Mouse (Mus musculus) frontal cortex, postnatal 25 days (tissue): ENCODE results near the gene Zfp799.
A peak's percentile ranks its signal among the peaks of the same experiment; 100 is the strongest.
"Not testable (repeated sequence)": the region's sequence is repeated elsewhere in the genome, so short reads cannot be mapped to it uniquely, and the experiment has no call there.

Source experiments
- DNase-seq, 2 experiments: peaks; one replicate each; pipeline ENCODE4 v3.0.0; 2022; ENCODE audit warnings: low spot score in 2 of 2

Zfp799 gene

DNA sequence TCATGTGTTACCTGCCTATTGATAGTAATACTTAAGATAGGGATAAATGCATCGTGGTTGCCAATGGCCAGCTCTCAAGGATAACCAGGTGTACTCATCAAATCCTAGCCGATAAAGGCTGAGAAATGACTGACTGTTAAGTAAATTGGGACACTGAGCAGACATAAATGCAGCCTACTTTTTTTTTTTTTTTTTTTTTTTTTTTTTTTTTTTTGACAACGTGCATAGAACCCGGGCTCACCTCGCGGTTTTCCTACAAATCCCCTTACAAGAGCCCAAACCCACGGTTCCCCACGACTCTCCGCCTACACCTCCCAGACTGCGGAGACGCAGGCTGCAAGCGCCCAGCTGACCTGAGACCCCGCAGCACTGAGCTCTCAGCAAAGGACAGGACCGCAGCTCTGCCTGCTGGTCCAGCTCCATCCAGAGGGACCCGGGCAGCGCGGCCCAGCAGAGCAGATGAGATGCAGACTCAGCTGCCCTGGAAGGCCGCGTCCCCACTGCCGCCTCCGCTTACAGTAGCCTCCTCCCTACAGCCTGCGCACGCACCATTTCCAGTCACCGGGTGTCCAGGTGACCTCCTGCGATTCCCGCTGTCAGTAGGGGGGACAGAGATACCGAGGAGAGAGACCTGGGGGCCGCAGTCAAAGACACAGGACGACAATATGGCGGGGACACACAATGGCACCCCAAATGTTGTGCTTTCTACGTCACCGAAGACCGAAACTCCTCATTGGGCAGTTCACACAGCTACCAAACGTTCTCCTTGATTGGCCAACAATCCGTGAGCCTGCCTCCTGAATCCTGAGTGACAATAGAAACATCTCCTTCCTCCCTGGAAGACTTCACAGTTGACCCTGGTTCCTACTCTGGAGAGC is at the start of gene Zfp799:
Zfp799 (minus strand) TSS at position 722 of the 878 bp plus-strand sequence.
- peak; percentile 48 to 74 for DNase-seq

GRCm38 (mm10) chr17:32878773-32879172 is 48.7 kb upstream of the Zfp799 start:
- DNase-seq, result no peak

DNA sequence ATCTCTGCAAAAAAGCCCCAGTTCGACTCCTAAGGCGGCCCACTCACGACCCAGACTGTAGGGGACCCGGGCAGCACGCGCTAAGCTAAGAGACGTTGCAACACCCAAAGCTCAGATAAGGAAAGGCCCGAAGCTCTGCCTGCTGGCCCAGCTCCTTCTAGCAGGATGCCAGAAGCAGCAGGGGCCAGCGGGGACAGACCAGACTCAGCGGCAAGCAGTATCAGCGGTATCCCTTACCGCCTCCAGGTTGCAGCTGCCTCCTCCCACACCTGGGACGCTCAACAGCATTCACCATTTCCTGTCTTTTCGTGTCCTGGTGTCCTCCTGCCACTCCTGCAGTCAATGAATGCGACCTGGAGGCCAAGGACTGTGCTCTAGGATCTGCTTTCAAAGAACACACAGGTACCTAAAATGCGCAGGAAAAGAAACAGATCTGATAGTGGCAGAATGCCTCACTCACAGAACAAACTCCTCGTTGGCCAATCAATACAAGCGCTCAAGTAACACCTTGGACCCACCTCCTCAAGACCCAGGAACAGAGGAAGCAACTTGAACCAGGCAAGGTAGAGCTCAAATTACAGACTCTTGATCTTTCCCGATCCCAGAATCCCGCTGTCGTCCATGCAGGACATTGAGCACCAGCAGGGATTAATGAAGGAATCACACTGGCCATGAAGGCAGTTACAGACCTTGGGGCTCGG is 47.6 kb upstream of the Zfp799 start:
- no peak for DNase-seq

- DNase-seq, result no peak
Measured at GRCm38 (mm10) chr17:32872696-32873095, 42.6 kb upstream of the Zfp799 start.

GRCm38 (mm10) chr17:32872091-32872490 is 42.0 kb upstream of the Zfp799 start:
- no peak for DNase-seq

DNA sequence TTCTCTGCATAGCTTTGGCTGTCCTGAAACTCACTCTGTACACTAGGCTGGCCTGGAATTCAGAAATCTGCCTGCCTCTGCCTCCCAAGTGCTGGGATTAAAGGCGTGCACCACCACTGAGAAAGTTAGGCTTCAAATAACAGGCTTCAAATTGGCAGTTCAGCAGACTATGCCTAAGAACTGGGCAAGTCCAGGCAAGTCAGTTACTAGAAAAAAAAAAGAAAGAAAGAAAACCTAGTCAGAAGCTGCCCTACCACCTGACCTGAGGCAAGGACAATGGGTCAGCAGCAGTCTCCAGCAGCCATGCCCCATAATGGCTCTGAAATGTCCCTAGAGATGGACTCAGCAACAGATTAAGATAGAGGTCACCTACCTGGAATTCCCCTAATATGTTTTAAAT is 41.4 kb upstream of the Zfp799 start:
- no peak for DNase-seq

DNA sequence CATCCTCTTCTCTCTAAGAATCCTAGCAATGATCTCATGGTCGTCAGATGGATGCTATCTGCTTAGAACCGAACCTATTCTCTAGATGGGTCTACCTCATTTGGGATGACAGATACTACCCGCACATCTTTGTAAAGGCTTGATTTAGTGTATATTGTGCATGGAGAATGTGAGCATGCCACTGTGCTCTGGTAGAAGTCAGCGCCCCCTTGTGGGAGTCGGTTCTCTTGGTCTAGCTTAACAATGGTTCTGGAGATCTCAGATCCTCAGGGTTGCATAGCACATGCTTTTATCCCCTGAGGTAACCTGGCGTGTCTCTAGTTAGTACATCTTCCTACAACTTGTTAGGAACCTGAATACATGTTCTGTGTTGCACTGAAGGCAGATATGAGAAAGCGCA is 37.2 kb upstream of the Zfp799 start:
- not testable (repeated sequence) for DNase-seq

DNA sequence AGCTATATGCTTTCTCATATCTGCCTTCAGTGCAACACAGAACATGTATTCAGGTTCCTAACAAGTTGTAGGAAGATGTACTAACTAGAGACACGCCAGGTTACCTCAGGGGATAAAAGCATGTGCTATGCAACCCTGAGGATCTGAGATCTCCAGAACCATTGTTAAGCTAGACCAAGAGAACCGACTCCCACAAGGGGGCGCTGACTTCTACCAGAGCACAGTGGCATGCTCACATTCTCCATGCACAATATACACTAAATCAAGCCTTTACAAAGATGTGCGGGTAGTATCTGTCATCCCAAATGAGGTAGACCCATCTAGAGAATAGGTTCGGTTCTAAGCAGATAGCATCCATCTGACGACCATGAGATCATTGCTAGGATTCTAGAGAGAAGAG is 26.7 kb upstream of the Zfp799 start:
- not testable (repeated sequence) for DNase-seq

- no peak for DNase-seq
Measured at GRCm38 (mm10) chr17:32851581-32851980, 21.5 kb upstream of the Zfp799 start.

- DNase-seq, result no peak
Measured at GRCm38 (mm10) chr17:32841388-32841787, 11.3 kb upstream of the Zfp799 start.

- no peak for DNase-seq
Measured at GRCm38 (mm10) chr17:32839083-32839802, 9.2 kb upstream of the Zfp799 start.

DNA sequence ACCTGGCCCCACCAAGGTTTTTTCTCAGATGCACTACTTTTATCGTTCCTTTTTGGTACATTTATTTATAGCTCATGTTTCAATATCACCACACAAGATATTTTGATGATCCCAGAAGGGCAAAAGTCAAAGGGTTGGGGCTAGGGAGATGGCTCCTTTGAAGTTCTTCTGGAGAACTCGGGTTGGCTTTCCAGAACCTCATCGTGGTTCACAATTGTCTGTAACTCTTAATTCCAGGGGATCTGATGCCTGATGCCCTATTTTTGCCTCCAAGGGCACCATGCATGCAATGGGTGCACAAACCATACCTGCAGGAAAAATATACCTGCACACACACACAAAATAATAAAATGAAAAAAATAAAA is 339 bp upstream of the Zfp799 start:
- no peak for DNase-seq

GRCm38 (mm10) chr17:32816074-32816784 is 13.8 kb downstream of the Zfp799 start:
- DNase-seq, result no peak

- no peak for DNase-seq
Measured at GRCm38 (mm10) chr17:32814136-32814535, 15.9 kb downstream of the Zfp799 start.

GRCm38 (mm10) chr17:32810648-32811047 is 19.4 kb downstream of the Zfp799 start:
- no peak for DNase-seq

DNA sequence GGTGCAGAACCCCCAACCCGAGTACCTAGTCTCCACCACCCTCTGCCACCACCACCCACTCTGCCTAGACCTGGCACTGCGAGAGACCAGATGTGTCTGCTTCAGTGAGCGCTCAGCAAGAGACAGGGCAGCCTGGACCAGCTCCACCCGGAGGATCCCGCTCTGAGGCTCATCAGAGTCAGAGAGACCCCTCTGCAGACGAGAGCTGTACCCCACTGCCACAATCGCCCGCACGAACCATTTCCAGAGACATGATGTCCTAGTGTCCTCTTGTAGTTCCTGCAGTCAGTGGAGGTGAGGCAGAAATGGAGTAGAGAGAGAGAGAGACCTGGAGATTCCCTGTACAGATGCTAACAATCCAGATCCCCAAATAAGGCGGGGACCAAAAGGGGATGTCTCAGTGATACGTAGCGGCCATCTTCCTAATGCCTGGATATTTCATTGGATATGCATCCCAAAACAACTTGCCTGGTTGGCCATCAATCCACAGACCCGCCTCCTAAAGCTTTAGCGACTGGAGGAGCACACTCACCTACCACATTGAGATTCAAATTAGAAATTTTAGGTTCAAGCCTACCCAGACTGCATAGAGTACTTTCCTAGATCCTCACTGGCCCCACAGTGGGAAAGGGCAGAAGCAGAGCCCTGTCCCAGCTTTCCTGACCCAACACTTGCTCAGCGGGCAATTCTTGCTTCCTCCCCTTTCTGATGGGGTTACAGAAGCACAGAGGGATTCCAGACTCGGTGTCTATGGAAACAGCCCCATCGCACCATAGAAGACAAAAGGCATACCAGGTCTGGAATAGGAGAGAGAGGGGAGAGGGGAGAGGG is 20.3 kb downstream of the Zfp799 start, which contains the start of gene Zfp811:
Zfp811 (minus strand) TSS at position 388 of the 831 bp plus-strand sequence.
- peak; percentile 17 to 42 for DNase-seq

GRCm38 (mm10) chr17:32808921-32809320 is 21.1 kb downstream of the Zfp799 start:
- DNase-seq, result no peak

DNA sequence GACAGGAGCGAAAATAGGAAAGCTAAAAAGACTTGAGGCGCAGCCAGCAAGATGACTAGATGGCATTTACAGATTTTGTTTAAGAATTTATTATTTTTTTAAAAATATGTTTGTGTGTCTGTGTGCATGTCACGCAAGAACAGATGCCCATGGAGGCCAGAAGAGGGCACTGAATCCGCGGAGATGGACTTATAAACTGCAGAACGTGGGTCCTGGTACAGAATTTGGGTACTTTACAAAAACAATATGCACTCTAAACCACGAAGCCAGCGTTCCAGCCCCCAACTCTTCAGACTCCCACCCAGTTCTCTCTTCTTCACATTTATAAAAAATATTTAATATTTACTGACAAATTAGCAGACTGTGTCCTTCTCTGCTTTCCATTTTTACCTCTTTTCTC is 40.8 kb downstream of the Zfp799 start:
- DNase-seq, result no peak

DNA sequence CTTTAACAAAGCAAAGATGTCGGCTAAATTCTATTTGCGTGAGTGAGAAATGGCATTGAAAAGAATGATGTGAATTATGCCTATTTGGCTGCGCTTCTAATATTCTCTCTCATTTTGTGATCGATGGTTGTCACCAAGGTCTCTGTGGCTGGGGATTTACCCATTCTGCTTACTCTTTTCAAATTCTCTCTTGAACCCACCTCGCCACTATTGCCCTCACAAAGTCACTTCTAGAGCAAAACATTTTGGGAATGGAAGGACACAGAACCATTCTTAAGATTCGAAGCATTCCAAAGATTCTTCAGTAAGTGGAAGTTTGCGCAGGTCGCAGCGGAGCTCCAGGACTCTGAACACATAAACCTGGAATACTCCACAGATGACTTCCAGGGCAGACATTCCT is 41.5 kb downstream of the Zfp799 start:
- DNase-seq, result no peak

DNA sequence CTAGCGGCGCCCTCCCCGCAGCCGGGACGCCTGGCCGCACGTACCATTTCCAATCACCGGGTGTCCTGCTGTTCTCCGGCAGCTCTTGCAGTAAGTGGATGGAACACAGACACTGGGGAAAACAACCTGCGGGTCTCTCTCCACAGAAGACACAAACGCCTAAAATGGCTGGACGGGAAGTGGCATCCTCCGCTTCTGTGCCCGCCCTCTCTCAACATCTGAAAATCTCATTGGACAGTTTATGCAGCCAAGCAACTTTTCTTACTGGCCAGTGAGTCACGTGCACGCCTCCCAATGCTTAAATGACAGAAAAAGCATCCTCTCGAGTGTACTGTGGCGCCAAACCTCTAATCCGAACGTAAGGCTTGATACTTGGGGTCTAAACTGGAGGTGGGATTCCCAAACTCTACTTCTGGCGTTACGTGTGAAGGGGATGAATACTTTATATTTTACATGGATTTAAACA is 41.9 kb downstream of the Zfp799 start, which contains the start of gene Zfp871:
Zfp871 (minus strand) TSS at position 194 of the 466 bp plus-strand sequence.
- peak; percentile 75 to 81 for DNase-seq
